Mouse (Mus musculus): ENCODE measurements around the gene Suco. TPM values are rescaled to one million over a fixed set of nuclear protein-coding genes. Genes with fewer than 3 reads are reported as not detected.

Gene Suco
- polyA plus RNA-seq, 1 experiment from 2014 or later, result 8.6 TPM

GRCm38 (mm10) chr1:161909074-161909473 is 32.6 kb upstream of the Suco start:
- no peak for TF ChIP-seq CTCF (IDR thresholded peaks at IDR 0.05; ENCODE audit: low read depth)
- no peak for TF ChIP-seq EP300 (IDR thresholded peaks at IDR 0.05; ENCODE audit: low read depth)
- Histone ChIP-seq H3K4me2 (ENCODE audit: low read depth, low read length) (no peak overlapping the region), H3K4me3 (ENCODE audit: low read depth, low read length) (no peak overlapping the region), H3K9me3 (ENCODE audit: low read length) (no peaks in the 10 kb centered on the region), H3K27me3 (ENCODE audit: insufficient read depth, low read length) (no peaks in the 10 kb centered on the region), H3K4me1 (ENCODE audit: insufficient read depth) (peaks cover 4% of the 10 kb centered on the region; the same call in 1 of the 2 replicates), H3K36me3 (replicated peaks; ENCODE audit: insufficient read depth, low read length) (no peaks in the 10 kb centered on the region), H3K9ac (replicated peaks) (no peak overlapping the region), H3K27ac (ENCODE audit: low read depth) (no peak overlapping the region)
- ATAC-seq, result no peak
- DNase-seq, result no peak
- 79% methylated on average over 8 of the region's 8 CpGs for WGBS (ENCODE audit: insufficient replicate concordance)

GRCm38 (mm10) chr1:161907795-161908457 is 31.4 kb upstream of the Suco start:
- Histone ChIP-seq H3K4me3 (ENCODE audit: low read depth, low read length) (no peak overlapping the region), H3K9ac (replicated peaks) (no peak overlapping the region), H3K4me2 (ENCODE audit: low read depth, low read length) (no peak overlapping the region), H3K27ac (ENCODE audit: low read depth) (no peak overlapping the region), H3K27me3 (ENCODE audit: insufficient read depth, low read length) (no peaks in the 10 kb centered on the region), H3K36me3 (replicated peaks; ENCODE audit: insufficient read depth, low read length) (no peaks in the 10 kb centered on the region), H3K9me3 (ENCODE audit: low read length) (no peaks in the 10 kb centered on the region), H3K4me1 (ENCODE audit: insufficient read depth) (peaks cover 7% of the 10 kb centered on the region)
- TF ChIP-seq EP300 (IDR thresholded peaks at IDR 0.05; ENCODE audit: low read depth) (no peak), CTCF (IDR thresholded peaks at IDR 0.05; ENCODE audit: low read depth) (no peak)
- WGBS (ENCODE audit: insufficient replicate concordance), result 23% methylated on average over 2 of the region's 2 CpGs
- no peak for ATAC-seq
- no peak for DNase-seq

DNA sequence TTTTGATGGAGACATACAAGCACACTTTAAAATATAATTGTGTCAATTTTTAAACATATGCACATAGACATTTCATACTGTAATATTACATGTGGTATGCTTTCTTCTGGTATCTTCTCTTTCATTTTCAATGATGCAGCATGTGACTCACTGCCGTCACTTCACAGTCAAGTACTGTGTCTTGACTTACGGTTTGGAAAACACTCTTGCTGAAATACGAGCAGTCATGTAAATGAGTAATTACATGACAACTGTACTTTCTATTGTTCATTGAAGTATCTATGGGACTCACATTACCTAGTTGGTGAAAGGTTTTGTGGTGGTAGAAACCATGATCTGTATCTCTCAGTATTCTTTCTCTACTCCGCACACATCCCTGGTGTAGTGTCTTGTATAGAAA is 30.6 kb upstream of the Suco start:
- DNase-seq (no peak), ATAC-seq (no peak)
- Histone ChIP-seq H3K4me1 (ENCODE audit: insufficient read depth) (peaks cover 11% of the 10 kb centered on the region), H3K4me2 (ENCODE audit: low read depth, low read length) (no peak overlapping the region), H3K9ac (replicated peaks) (no peak overlapping the region), H3K27ac (ENCODE audit: low read depth) (no peak overlapping the region), H3K36me3 (replicated peaks; ENCODE audit: insufficient read depth, low read length) (no peaks in the 10 kb centered on the region), H3K4me3 (ENCODE audit: low read depth, low read length) (no peak overlapping the region), H3K9me3 (ENCODE audit: low read length) (no peaks in the 10 kb centered on the region), H3K27me3 (ENCODE audit: insufficient read depth, low read length) (no peaks in the 10 kb centered on the region)
- WGBS (ENCODE audit: insufficient replicate concordance), result 81% methylated on average over 4 of the region's 4 CpGs
- TF ChIP-seq CTCF (IDR thresholded peaks at IDR 0.05; ENCODE audit: low read depth) (no peak), EP300 (IDR thresholded peaks at IDR 0.05; ENCODE audit: low read depth) (no peak)

DNA sequence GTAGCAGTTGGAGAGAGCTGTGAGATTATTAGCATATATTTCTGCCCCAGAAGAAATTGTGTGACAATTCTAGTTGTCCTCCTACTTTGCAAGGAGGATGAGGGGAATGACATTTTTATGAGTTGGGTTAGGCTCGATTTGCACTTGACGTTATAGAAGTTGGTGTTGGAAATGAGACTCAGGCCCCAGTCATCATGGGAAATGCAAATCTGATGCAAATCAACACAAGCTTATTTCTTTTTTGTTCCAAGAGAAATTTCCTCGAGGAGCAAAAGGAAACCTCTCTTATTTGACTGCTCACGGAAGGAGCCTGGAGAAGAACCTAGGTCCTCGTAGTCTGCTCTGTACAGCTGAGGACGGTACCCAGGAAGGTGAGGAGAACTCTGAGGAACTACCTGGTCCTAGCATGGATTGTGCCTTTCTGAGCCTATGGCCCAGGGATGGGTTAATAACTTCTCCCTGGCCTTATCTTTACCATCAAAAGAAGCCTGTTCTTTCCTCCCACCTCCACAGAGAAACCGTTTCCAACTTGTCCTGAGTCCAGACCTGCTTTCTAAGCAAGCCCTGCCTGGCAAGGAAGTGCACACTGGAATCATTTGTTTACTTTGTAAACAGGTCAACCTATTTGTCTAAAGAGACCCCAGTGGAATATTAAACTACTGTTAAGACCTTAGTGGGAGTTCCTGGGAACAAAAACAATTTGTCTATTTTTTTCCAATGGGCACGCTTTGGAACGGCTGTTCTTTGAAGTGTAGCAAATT is 26.4 kb upstream of the Suco start:
- no peaks in the 10 kb centered on the region for H3K36me3 ChIP-seq (replicated peaks; ENCODE audit: insufficient read depth, low read length)
- H3K4me3 ChIP-seq (ENCODE audit: low read depth, low read length), result no peak overlapping the region
- no peak for TF ChIP-seq EP300 (IDR thresholded peaks at IDR 0.05; ENCODE audit: low read depth)
- TF ChIP-seq CTCF (IDR thresholded peaks at IDR 0.05; ENCODE audit: low read depth), result no peak
- no peak overlapping the region for H3K27ac ChIP-seq (ENCODE audit: low read depth)
- no peak overlapping the region for H3K9ac ChIP-seq (replicated peaks)
- DNase-seq, result no peak
- peaks cover 11% of the 10 kb centered on the region for H3K4me1 ChIP-seq (ENCODE audit: insufficient read depth)
- WGBS (ENCODE audit: insufficient replicate concordance), result 73% methylated on average over 9 of the region's 9 CpGs
- no peaks in the 10 kb centered on the region for H3K9me3 ChIP-seq (ENCODE audit: low read length)
- no peak for ATAC-seq
- H3K27me3 ChIP-seq (ENCODE audit: insufficient read depth, low read length), result no peaks in the 10 kb centered on the region
- no peak overlapping the region for H3K4me2 ChIP-seq (ENCODE audit: low read depth, low read length)

DNA sequence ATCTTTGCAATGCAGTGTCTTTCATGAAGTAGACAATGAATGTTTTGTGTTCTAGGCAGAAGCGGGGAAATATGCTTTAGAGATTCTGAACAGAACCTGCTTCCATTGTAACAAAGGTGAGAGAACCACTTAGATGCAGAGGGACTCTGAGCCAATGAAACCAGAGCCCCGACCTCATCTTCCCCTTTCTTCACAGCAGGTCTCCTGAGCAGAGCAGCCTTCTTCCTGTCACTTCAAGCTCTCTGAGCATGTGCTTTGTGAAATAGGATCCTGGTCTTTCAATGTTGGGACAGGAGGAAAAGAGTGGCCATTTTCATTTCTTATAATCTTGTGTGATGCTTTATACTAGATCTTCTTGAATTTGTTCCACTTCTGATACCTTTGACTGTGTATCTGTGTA is 23.6 kb upstream of the Suco start:
- no peak overlapping the region for H3K4me3 ChIP-seq (ENCODE audit: low read depth, low read length)
- no peak overlapping the region for H3K27ac ChIP-seq (ENCODE audit: low read depth)
- H3K4me2 ChIP-seq (ENCODE audit: low read depth, low read length), result no peak overlapping the region
- no peak for TF ChIP-seq CTCF (IDR thresholded peaks at IDR 0.05; ENCODE audit: low read depth)
- DNase-seq, result no peak
- H3K4me1 ChIP-seq (ENCODE audit: insufficient read depth), result peaks cover 24% of the 10 kb centered on the region
- WGBS (ENCODE audit: insufficient replicate concordance), result 40% methylated on average over 2 of the region's 2 CpGs
- H3K27me3 ChIP-seq (ENCODE audit: insufficient read depth, low read length), result no peaks in the 10 kb centered on the region
- no peak for ATAC-seq
- no peak overlapping the region for H3K9ac ChIP-seq (replicated peaks)
- H3K9me3 ChIP-seq (ENCODE audit: low read length), result no peaks in the 10 kb centered on the region
- H3K36me3 ChIP-seq (replicated peaks; ENCODE audit: insufficient read depth, low read length), result no peaks in the 10 kb centered on the region

DNA sequence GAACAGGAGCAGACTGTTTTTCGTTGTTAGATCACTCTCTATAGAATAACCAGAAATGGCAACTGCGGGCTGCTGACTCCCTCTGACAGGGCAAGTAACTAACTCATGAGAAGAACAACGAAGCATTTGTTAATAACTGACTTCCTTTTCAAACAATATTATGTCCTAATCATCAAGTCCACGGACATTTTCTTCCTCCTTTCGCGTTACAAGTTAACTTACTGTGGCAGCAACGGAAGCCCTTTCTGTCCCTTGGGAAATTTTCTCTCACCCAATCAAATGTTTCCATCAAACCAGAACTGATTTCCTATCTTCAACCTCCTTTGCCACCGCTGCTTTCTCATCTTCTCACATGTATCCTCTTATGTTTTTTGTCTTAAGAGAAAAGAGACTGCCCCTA is 20.8 kb upstream of the Suco start:
- H3K27ac ChIP-seq (ENCODE audit: low read depth), result peak overlapping the region; percentile 63; the same call in 1 of the 2 replicates
- TF ChIP-seq CTCF (IDR thresholded peaks at IDR 0.05; ENCODE audit: low read depth), result no peak
- TF ChIP-seq EP300 (IDR thresholded peaks at IDR 0.05; ENCODE audit: low read depth), result no peak
- peaks cover 40% of the 10 kb centered on the region for H3K4me1 ChIP-seq (ENCODE audit: insufficient read depth)
- peak overlapping the region; percentile 34; the same call in 1 of the 2 replicates for H3K4me2 ChIP-seq (ENCODE audit: low read depth, low read length)
- H3K9me3 ChIP-seq (ENCODE audit: low read length), result no peaks in the 10 kb centered on the region
- DNase-seq (no peak), ATAC-seq (no peak)
- H3K36me3 ChIP-seq (replicated peaks; ENCODE audit: insufficient read depth, low read length), result no peaks in the 10 kb centered on the region
- H3K27me3 ChIP-seq (ENCODE audit: insufficient read depth, low read length), result no peaks in the 10 kb centered on the region
- H3K4me3 ChIP-seq (ENCODE audit: low read depth, low read length), result no peak overlapping the region
- H3K9ac ChIP-seq (replicated peaks), result no peak overlapping the region
- WGBS (ENCODE audit: insufficient replicate concordance), result 44% methylated on average over 8 of the region's 8 CpGs
